Mouse (Mus musculus): ENCODE measurements around the gene Lgals8. TPM values are rescaled to one million over a fixed set of nuclear protein-coding genes. Genes with fewer than 3 reads are reported as not detected.
"Not testable (repeated sequence)": the region's sequence is repeated elsewhere in the genome, so short reads cannot be mapped to it uniquely, and the experiment has no call there.

Lgals8 gene
- polyA plus RNA-seq, 1 experiment from 2014 or later: 10.6 TPM

DNA sequence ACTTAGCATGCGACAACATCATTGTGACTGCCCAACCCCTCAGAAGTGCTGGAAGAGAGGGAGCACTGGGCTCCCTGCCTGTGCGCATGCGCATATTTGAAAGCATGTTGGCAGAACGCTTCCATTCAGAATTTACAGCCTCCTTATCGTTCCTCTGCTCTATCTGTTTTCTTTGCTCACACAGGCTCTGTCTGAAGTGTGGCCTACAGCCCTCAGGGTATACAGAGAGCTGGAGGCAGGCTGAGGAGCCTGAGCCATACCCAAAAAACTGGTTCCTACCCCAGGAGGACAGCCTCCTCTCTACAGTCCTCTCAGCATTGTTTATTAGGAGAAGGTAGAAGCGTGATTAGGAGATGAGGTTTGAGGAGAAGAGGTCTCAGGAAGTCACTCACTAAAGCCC is 15.1 kb upstream of the Lgals8 start:
- Histone ChIP-seq H3K27ac (no peak overlapping the region), H3K4me3 (no peak overlapping the region), H3K9me3 (replicated peaks) (no peaks in the 10 kb centered on the region), H3K27me3 (ENCODE audit: low read depth, poor library complexity, severe bottlenecking) (no peaks in the 10 kb centered on the region), H3K36me3 (no peaks in the 10 kb centered on the region), H3K4me1 (0 out of 2 replicates have a peak, but pooled peaks cover 2% of the 10 kb centered on the region)
- DNase-seq (ENCODE audit: low spot score): no peak
- WGBS: 80% methylated on average over 6 of the region's 6 CpGs

GRCm38 (mm10) chr13:12478301-12478700 is 13.6 kb upstream of the Lgals8 start:
- WGBS: 84% methylated on average over 15 of the region's 15 CpGs

DNA sequence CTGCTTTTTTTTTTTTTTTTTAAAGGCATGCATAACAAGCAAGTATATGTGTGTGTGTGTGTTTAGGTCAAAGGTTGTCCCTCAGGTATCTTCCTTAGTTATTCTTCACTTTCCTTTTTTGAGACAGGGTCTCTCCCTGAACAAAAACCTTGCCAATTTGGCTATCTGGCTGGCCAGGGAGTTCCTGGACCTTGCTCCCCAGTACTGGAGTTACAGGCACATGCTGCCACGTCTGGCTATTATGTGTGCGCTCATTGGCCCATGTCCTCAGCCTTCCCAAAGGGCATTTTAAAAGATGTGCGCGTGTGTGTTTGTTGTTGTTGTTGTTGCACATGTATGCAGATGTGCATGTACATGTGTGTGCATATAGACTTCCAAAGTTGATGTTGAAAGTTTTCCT is 12.1 kb upstream of the Lgals8 start:
- no peak for DNase-seq (ENCODE audit: low spot score)
- no peak overlapping the region for H3K27ac ChIP-seq
- no peak overlapping the region for H3K4me3 ChIP-seq
- no peaks in the 10 kb centered on the region for H3K36me3 ChIP-seq
- WGBS: 92% methylated on average over 4 of the region's 4 CpGs
- 0 out of 2 replicates have a peak, but pooled peaks cover 2% of the 10 kb centered on the region for H3K4me1 ChIP-seq
- no peaks in the 10 kb centered on the region for H3K9me3 ChIP-seq (replicated peaks)
- no peaks in the 10 kb centered on the region for H3K27me3 ChIP-seq (ENCODE audit: low read depth, poor library complexity, severe bottlenecking)

More at GRCm38 (mm10) chr13:12478301-12478700, 13.6 kb upstream of the Lgals8 start:
- 0 out of 2 replicates have a peak, but pooled peaks cover 2% of the 10 kb centered on the region for H3K4me1 ChIP-seq
- H3K9me3 ChIP-seq (replicated peaks): no peaks in the 10 kb centered on the region
- no peaks in the 10 kb centered on the region for H3K27me3 ChIP-seq (ENCODE audit: low read depth, poor library complexity, severe bottlenecking)
- no peak overlapping the region for H3K27ac ChIP-seq
- H3K36me3 ChIP-seq: no peaks in the 10 kb centered on the region
- no peak overlapping the region for H3K4me3 ChIP-seq
- DNase-seq (ENCODE audit: low spot score): no peak

DNA sequence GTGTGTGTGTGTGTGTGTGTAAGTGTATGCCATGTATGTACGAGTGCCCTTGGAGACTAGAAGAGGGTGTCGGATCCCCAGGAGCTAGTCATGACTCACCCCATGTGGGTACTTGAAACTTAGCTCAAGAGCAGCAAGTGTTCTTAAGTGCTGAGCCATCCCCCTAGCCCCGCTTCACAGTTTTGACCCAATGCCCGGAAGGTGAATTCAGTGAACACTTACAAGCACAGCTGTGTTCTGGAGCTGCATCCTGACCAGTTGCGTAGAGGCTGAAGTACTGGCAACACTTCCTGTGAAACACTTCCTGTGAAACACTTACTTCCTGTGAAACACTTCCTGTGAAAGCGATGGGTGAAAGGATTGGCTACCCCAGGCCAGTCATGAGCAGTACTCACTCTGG is 10.5 kb upstream of the Lgals8 start:
- Histone ChIP-seq H3K27ac (no peak overlapping the region), H3K4me1 (0 out of 2 replicates have a peak, but pooled peaks cover 2% of the 10 kb centered on the region), H3K27me3 (ENCODE audit: low read depth, poor library complexity, severe bottlenecking) (no peaks in the 10 kb centered on the region), H3K9me3 (replicated peaks) (no peaks in the 10 kb centered on the region), H3K36me3 (no peaks in the 10 kb centered on the region), H3K4me3 (no peak overlapping the region)
- no peak for DNase-seq (ENCODE audit: low spot score)
- 93% methylated on average over 6 of the region's 6 CpGs for WGBS

GRCm38 (mm10) chr13:12473724-12474378 is 9.1 kb upstream of the Lgals8 start:
- 40% methylated on average over 8 of the region's 8 CpGs for WGBS
- Histone ChIP-seq H3K9me3 (replicated peaks) (no peaks in the 10 kb centered on the region), H3K27me3 (ENCODE audit: low read depth, poor library complexity, severe bottlenecking) (no peaks in the 10 kb centered on the region), H3K4me3 (no peak overlapping the region), H3K36me3 (no peaks in the 10 kb centered on the region), H3K4me1 (0 out of 2 replicates have a peak, but pooled peaks cover 2% of the 10 kb centered on the region), H3K27ac (no peak overlapping the region)
- DNase-seq (ENCODE audit: low spot score): peak; percentile 84

DNA sequence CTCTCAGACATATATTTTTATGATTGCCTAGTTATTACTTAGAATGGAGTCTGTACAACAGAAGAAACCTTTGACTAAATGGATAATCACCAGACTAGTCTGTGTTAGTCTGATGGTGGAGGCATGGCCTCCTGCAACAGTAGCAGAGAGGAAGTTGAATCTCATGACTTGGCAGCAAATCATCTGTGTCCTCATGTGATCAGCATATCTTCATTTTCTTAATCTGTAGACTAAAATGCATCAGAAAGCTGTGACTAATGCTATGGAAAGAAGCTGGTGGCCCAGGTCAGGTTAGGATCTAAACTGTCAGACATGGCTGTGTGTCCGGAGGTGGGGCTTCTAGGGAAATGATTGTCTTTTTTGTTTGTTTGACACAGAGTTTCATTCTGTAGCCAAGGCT is 3.7 kb upstream of the Lgals8 start:
- Histone ChIP-seq H3K4me1 (no peaks in the 10 kb centered on the region), H3K9me3 (replicated peaks) (no peaks in the 10 kb centered on the region), H3K4me3 (no peak overlapping the region), H3K27me3 (ENCODE audit: low read depth, poor library complexity, severe bottlenecking) (no peaks in the 10 kb centered on the region), H3K27ac (no peak overlapping the region), H3K36me3 (no peaks in the 10 kb centered on the region)
- 92% methylated on average over 1 of the region's 1 CpGs for WGBS
- no peak for DNase-seq (ENCODE audit: low spot score)

DNA sequence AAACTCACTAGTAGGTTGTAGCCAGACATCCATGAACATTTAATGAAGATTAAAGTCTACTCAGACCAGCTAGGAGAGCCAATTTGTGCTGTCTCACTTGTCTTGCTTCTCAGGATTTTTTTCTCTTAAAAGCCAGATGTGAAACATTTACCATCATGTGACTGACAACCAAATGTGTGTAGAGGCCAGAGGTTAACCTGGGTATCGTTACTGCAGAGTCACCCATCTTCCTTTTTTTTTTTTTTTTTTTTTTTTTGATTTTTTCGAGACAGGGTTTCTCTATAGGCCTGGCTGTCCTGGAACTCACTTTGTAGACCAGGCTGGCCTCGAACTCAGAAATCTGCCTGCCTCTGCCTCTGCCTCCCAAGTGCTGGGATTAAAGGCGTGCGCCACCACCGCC is 585 bp downstream of the Lgals8 start:
- not testable (repeated sequence) for DNase-seq (ENCODE audit: low spot score); H3K4me3 ChIP-seq; H3K27ac ChIP-seq; H3K9me3 ChIP-seq (replicated peaks); H3K27me3 ChIP-seq (ENCODE audit: low read depth, poor library complexity, severe bottlenecking); H3K4me1 ChIP-seq; H3K36me3 ChIP-seq
- WGBS: 80% methylated on average over 6 of the region's 6 CpGs

DNA sequence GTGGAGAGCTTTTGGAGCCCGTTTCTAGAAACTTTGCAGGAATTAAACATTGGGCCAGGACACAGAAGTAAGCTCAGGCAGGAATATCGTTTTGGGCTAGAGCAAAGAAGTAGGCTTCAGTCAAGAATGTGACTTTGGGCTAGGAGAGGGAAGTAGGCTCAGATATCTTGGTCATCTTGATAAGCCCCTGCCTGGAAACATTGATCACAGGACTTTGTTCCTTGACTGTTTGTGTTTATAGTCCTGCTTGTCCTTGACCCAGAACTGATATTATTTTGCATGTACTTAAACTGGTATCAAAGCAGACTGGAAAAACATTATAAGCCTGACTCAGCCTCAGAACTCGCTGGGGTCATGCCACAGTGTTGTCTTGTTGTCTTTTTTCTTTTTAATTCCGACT is 2.1 kb downstream of the Lgals8 start:
- H3K36me3 ChIP-seq: no peaks in the 10 kb centered on the region
- DNase-seq (ENCODE audit: low spot score): no peak
- H3K27ac ChIP-seq: no peak overlapping the region
- H3K9me3 ChIP-seq (replicated peaks): no peaks in the 10 kb centered on the region
- no peaks in the 10 kb centered on the region for H3K27me3 ChIP-seq (ENCODE audit: low read depth, poor library complexity, severe bottlenecking)
- WGBS: 81% methylated on average over 4 of the region's 4 CpGs
- H3K4me3 ChIP-seq: no peak overlapping the region
- H3K4me1 ChIP-seq: peaks cover 9% of the 10 kb centered on the region; the same call in 1 of the 2 replicates

GRCm38 (mm10) chr13:12461730-12462119 is 3.0 kb downstream of the Lgals8 start:
- Histone ChIP-seq H3K4me3 (peak overlapping the region; percentile 76), H3K27ac (peak overlapping the region; percentile 70), H3K27me3 (ENCODE audit: low read depth, poor library complexity, severe bottlenecking) (no peaks in the 10 kb centered on the region), H3K36me3 (no peaks in the 10 kb centered on the region), H3K9me3 (replicated peaks) (no peaks in the 10 kb centered on the region), H3K4me1 (peaks cover 9% of the 10 kb centered on the region; the same call in 1 of the 2 replicates)
- DNase-seq (ENCODE audit: low spot score): no peak
- WGBS: 5% methylated on average over 7 of the region's 7 CpGs

GRCm38 (mm10) chr13:12460881-12461729 is 3.6 kb downstream of the Lgals8 start:
- Histone ChIP-seq H3K27ac (peak overlapping the region; percentile 70), H3K36me3 (no peaks in the 10 kb centered on the region), H3K27me3 (ENCODE audit: low read depth, poor library complexity, severe bottlenecking) (no peaks in the 10 kb centered on the region), H3K4me3 (peak overlapping the region; percentile 76), H3K4me1 (peaks cover 9% of the 10 kb centered on the region; the same call in 1 of the 2 replicates), H3K9me3 (replicated peaks) (no peaks in the 10 kb centered on the region)
- peak; percentile 91 for DNase-seq (ENCODE audit: low spot score)
- WGBS: 2% methylated on average over 59 of the region's 59 CpGs

DNA sequence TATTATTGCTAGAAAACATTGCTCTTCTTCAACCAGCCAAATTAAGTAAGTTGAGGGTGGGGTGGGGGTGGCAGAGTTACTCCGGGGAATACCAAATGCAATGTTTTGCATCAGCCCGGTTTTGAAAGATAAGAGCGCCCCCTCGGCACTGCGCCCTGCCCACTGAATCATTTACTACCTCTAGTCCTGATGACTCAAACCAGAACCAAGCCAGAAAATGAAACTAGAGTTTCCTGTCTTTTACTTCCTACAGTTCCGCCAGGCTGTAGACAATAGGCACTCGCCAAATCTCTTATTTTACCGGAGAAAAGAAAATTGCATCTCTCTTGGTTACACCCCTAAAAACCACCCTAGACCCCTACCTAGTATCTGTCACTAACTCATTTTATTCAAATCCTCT is 4.3 kb downstream of the Lgals8 start:
- WGBS: 15% methylated on average over 8 of the region's 8 CpGs

DNA sequence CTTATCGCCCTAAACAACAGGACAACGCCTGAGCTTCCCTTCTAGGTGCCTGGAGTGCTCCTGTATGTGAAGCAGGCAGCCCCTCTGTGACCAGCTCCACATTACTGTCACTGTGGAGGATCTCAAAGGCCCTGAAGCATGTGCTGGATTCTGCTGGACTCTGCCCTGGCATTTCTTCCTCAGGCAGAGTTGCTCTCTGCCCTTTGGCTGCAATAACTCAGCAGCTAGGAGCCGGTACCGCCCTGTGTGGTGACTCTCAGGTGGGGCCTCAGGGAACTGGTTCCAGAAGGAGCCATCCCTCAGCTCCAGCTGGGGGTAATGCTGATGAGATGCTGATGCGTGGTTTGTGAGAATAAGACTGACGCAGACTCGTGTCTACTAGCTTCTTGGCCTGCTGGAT is 8.0 kb downstream of the Lgals8 start:
- H3K27ac ChIP-seq: no peak overlapping the region
- H3K4me3 ChIP-seq: no peak overlapping the region
- no peak for DNase-seq (ENCODE audit: low spot score)
- no peaks in the 10 kb centered on the region for H3K36me3 ChIP-seq
- no peaks in the 10 kb centered on the region for H3K9me3 ChIP-seq (replicated peaks)
- no peaks in the 10 kb centered on the region for H3K27me3 ChIP-seq (ENCODE audit: low read depth, poor library complexity, severe bottlenecking)
- peaks cover 5% of the 10 kb centered on the region; the same call in 1 of the 2 replicates for H3K4me1 ChIP-seq
- 85% methylated on average over 7 of the region's 7 CpGs for WGBS

More for the DNA sequence above, 4.3 kb downstream of the Lgals8 start:
- Histone ChIP-seq H3K27ac (peak overlapping the region; percentile 70; the same call in 1 of the 2 replicates), H3K4me3 (peak overlapping the region; percentile 76), H3K27me3 (ENCODE audit: low read depth, poor library complexity, severe bottlenecking) (no peaks in the 10 kb centered on the region), H3K36me3 (no peaks in the 10 kb centered on the region), H3K9me3 (replicated peaks) (no peaks in the 10 kb centered on the region), H3K4me1 (peaks cover 9% of the 10 kb centered on the region; the same call in 1 of the 2 replicates)
- DNase-seq (ENCODE audit: low spot score): no peak
